ENCODE assay signal across 17 mouse cellular contexts in the genomic region with DNA sequence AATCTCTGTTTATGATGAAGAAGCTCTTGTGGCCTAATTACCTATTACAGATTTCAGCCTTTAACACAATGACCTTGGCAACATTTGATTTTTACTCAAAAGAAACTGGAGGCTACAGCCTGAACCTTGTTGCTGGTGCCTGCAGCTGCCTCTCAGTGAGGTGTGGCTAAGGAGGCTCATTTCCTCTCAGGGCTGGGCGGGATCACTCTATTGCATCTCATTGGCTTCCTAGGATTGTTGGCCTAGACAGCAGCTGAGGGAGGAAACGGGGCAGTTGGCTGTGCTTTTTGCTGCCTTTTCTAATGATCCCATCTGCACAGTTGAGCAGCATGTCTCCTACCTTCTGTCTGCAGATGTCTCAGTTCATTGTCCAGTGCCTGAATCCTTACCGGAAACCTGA. TPM values are rescaled to one million over a fixed set of nuclear protein-coding genes. Genes with fewer than 3 reads are reported as not detected.
A peak's percentile ranks its signal among the peaks of the same experiment; 100 is the strongest.
DNase-seq lines count a peak whose midpoint lies in the region; ATAC-seq and TF ChIP-seq lines count a peak whose summit lies in the region.
"Had no signal": no experiment of that assay in that cellular context is flagged by ENCODE, and none has a peak within 500 bp of the region (broad histone marks: within the 10 kb centered on the region; RNA-seq: fewer than 3 reads in every experiment).

No protein-coding gene starts in this region.

- no peak overlapping the region for H3K27ac ChIP-seq in heart, embryonic 12.5 days (ENCODE audit: poor library complexity, severe bottlenecking)
- peak overlapping the region; percentile 59; the same call in 1 of the 2 replicates for H3K27ac ChIP-seq in liver, embryonic 12.5 days
- H3K27ac ChIP-seq in ES-Bruce4 (ENCODE audit: insufficient read depth, low read length): peak overlapping the region; percentile 51
- H3K27ac ChIP-seq: embryonic facial prominence, embryonic 10.5 days; intestine, embryonic 15.5 days; limb, embryonic 13.5 days; lung, embryonic 15.5 days had no signal

- H3K9me3 ChIP-seq in heart, embryonic 12.5 days (replicated peaks): no peaks in the 10 kb centered on the region
- no peaks in the 10 kb centered on the region for H3K9me3 ChIP-seq in liver, embryonic 12.5 days (replicated peaks)
- H3K9me3 ChIP-seq in ES-Bruce4 (replicated peaks; ENCODE audit: control insufficient read depth, insufficient read depth, low read length, poor library complexity, severe bottlenecking): no peaks in the 10 kb centered on the region
- H3K9me3 ChIP-seq: embryonic facial prominence, embryonic 10.5 days; intestine, embryonic 15.5 days; limb, embryonic 13.5 days; lung, embryonic 15.5 days had no signal

- WGBS in heart, embryonic 12.5 days: 77% methylated on average over 3 of the region's 3 CpGs
- 85% methylated on average over 3 of the region's 3 CpGs for WGBS in liver, embryonic 12.5 days (ENCODE audit: insufficient replicate concordance)

- TF ChIP-seq POLR2A in ES-Bruce4 (IDR thresholded peaks at IDR 0.05; ENCODE audit: insufficient read depth, low read length): no peak

- no peak overlapping the region for H3K4me3 ChIP-seq in heart, embryonic 12.5 days
- no peak overlapping the region for H3K4me3 ChIP-seq in liver, embryonic 12.5 days
- no peak overlapping the region for H3K4me3 ChIP-seq in ES-Bruce4 (ENCODE audit: low read depth, low read length)
- H3K4me3 ChIP-seq: embryonic facial prominence, embryonic 10.5 days; intestine, embryonic 15.5 days; limb, embryonic 13.5 days; lung, embryonic 15.5 days; myocyte had no signal

- intact Hi-C loops in left cerebral cortex, postnatal 36 days (cut with DNase I): no loop called here

- H3K4me1 ChIP-seq in heart, embryonic 12.5 days (replicated peaks): no peaks in the 10 kb centered on the region
- H3K4me1 ChIP-seq in liver, embryonic 12.5 days: peaks cover 20% of the 10 kb centered on the region
- no peaks in the 10 kb centered on the region for H3K4me1 ChIP-seq in ES-Bruce4 (ENCODE audit: control insufficient read depth, insufficient read depth, low read length)
- H3K4me1 ChIP-seq: embryonic facial prominence, embryonic 10.5 days; intestine, embryonic 15.5 days; limb, embryonic 13.5 days; lung, embryonic 15.5 days had no signal

- no peak overlapping the region for H3K9ac ChIP-seq in heart, embryonic 12.5 days
- no peak overlapping the region for H3K9ac ChIP-seq in liver, embryonic 12.5 days
- no peak overlapping the region for H3K9ac ChIP-seq in ES-Bruce4 (ENCODE audit: low read depth, poor library complexity, severe bottlenecking)
- H3K9ac ChIP-seq: intestine, embryonic 15.5 days; limb, embryonic 13.5 days; lung, embryonic 15.5 days had no signal

- H3K27me3 ChIP-seq in heart, embryonic 12.5 days (replicated peaks): no peaks in the 10 kb centered on the region
- no peaks in the 10 kb centered on the region for H3K27me3 ChIP-seq in liver, embryonic 12.5 days (replicated peaks)
- H3K27me3 ChIP-seq in ES-Bruce4 (ENCODE audit: control insufficient read depth, insufficient read depth, low read length, poor library complexity, severe bottlenecking): no peaks in the 10 kb centered on the region
- H3K27me3 ChIP-seq: intestine, embryonic 15.5 days; limb, embryonic 13.5 days; lung, embryonic 15.5 days had no signal

- H3K36me3 ChIP-seq in heart, embryonic 12.5 days: peaks cover 79% of the 10 kb centered on the region
- peaks cover 93% of the 10 kb centered on the region for H3K36me3 ChIP-seq in liver, embryonic 12.5 days
- peaks cover 18% of the 10 kb centered on the region for H3K36me3 ChIP-seq in ES-Bruce4 (ENCODE audit: control insufficient read depth, insufficient read depth, low read length, poor library complexity, severe bottlenecking)

- no peak for ATAC-seq in heart, embryonic 12.5 days (ENCODE audit: insufficient number of reproducible peaks, low FRiP score)
- no peak for ATAC-seq in liver, embryonic 12.5 days
- ATAC-seq in inflammation-experienced regulatory T-cells, adult 6 months: no peak
- ATAC-seq: intestine, embryonic 15.5 days had no signal

- DNase-seq in heart, adult 9 months (ENCODE audit: low spot score in 2 of 2): peak; percentile 27 to 53
- no peak for DNase-seq in liver
- peak; percentile 78 for DNase-seq in ZHBTc4 (ENCODE audit: low read depth, low spot score)
- DNase-seq in left cerebral cortex, postnatal 36 days (ENCODE audit: low spot score in 2 of 2): no peak
- DNase-seq: adrenal gland, postnatal 10 days; cerebellum, postnatal 14 days; layer of hippocampus, postnatal 36 days had no signal

- TF ChIP-seq EP300 in ES-Bruce4 (IDR thresholded peaks at IDR 0.05; ENCODE audit: insufficient read depth, low read depth, low read length): no peak

- no peak for TF ChIP-seq CTCF in ES-Bruce4 (IDR thresholded peaks at IDR 0.05; ENCODE audit: low read depth, low read length)

- no peak overlapping the region for H3K4me2 ChIP-seq in heart, embryonic 12.5 days
- no peak overlapping the region for H3K4me2 ChIP-seq in liver, embryonic 12.5 days
- H3K4me2 ChIP-seq: intestine, embryonic 15.5 days; limb, embryonic 13.5 days; lung, embryonic 15.5 days; midbrain, embryonic 11.5 days had no signal

RNA-seq across cellular contexts. Expression of gene Nradd, which starts 7.2 kb away (rescaled TPM):
- polyA plus RNA-seq in heart, embryonic 12.5 days (2016; fragmentation: Nextera tagmentation; extraction: Ambion mirVana): 22.9 and 26.0 TPM in 2 replicates
- 5.3 and 6.7 TPM in 2 replicates for polyA plus RNA-seq in liver, embryonic 12.5 days (2016; fragmentation: Nextera tagmentation; extraction: Ambion mirVana)
- 43.5 and 48.0 TPM in 2 replicates for polyA plus RNA-seq in ES-Bruce4 (2011; ENCODE audit: insufficient read depth, insufficient read length, low read depth, missing spikeins)
- total RNA-seq in left cerebral cortex, postnatal 36 days (2021): 1 to 10 TPM; 2.2 TPM
- polyA plus RNA-seq in inflammation-experienced regulatory T-cells, adult 6 months (2017; shearing (Covaris generic)): 1 to 10 TPM; 2.4 to 6.2 (median 3.8) TPM

RNA-seq across cellular contexts. Expression of gene Nbeal2, which starts 36.9 kb away (rescaled TPM):
- polyA plus RNA-seq in heart, embryonic 12.5 days (2016; fragmentation: Nextera tagmentation; extraction: Ambion mirVana): 1.9 and 2.4 TPM in 2 replicates
- polyA plus RNA-seq in liver, embryonic 12.5 days (2016; fragmentation: Nextera tagmentation; extraction: Ambion mirVana): 4.7 and 4.9 TPM in 2 replicates
- polyA plus RNA-seq in ES-Bruce4 (2011; ENCODE audit: insufficient read depth, insufficient read length, low read depth, missing spikeins): 10.3 and 11.6 TPM in 2 replicates
- total RNA-seq in left cerebral cortex, postnatal 36 days (2021): 10 to 100 TPM in 1 of 2 experiments, 1 to 10 TPM in 1; 7.8 to 13.5 TPM
- polyA plus RNA-seq in inflammation-experienced regulatory T-cells, adult 6 months (2017; shearing (Covaris generic)): 10 to 100 TPM; 20.0 to 42.0 (median 21.1) TPM

RNA-seq across cellular contexts. Expression of gene Ccdc12, which starts 39.2 kb away (rescaled TPM):
- polyA plus RNA-seq in heart, embryonic 12.5 days (2016; fragmentation: Nextera tagmentation; extraction: Ambion mirVana): 120 and 123 TPM in 2 replicates
- 103 and 105 TPM in 2 replicates for polyA plus RNA-seq in liver, embryonic 12.5 days (2016; fragmentation: Nextera tagmentation; extraction: Ambion mirVana)
- 33.5 and 40.5 TPM in 2 replicates for polyA plus RNA-seq in ES-Bruce4 (2011; ENCODE audit: insufficient read depth, insufficient read length, low read depth, missing spikeins)
- 10 to 100 TPM; 56.1 to 60.8 TPM for total RNA-seq in left cerebral cortex, postnatal 36 days (2021)
- polyA plus RNA-seq in inflammation-experienced regulatory T-cells, adult 6 months (2017; shearing (Covaris generic)): 100 to 1,000 TPM; 222 to 259 (median 234) TPM

Comparison
In these comparisons a context has a peak if more than half of its experiments do, and no peak if none do; other contexts are left out.
1. DNase-seq: peak in heart, adult 9 months (2 of 2) and ZHBTc4 (single experiment); none in liver (single experiment) and left cerebral cortex, postnatal 36 days (0 of 2).